Mouse (Mus musculus) inflammation-experienced regulatory T-cells, adult 6 months (primary cell): Measurements from ENCODE around the gene Ppp1r18. TPM values are rescaled to one million over a fixed set of nuclear protein-coding genes. Genes with fewer than 3 reads are reported as not detected.

ENCODE experiments used
- ATAC-seq: one replicate; pipeline ENCODE4 v1.8.0; 2017
- polyA plus RNA-seq, 3 experiments: library from polyadenylated mRNA; unstranded; fragments of 100-300 nt; shearing (Covaris generic); gene quantifications; one replicate each; pipeline ENCODE4 v1.2.1; 2017

Gene Ppp1r18
- polyA plus RNA-seq, 3 experiments from 2014 or later: 194 to 273 (median 213) TPM

DNA sequence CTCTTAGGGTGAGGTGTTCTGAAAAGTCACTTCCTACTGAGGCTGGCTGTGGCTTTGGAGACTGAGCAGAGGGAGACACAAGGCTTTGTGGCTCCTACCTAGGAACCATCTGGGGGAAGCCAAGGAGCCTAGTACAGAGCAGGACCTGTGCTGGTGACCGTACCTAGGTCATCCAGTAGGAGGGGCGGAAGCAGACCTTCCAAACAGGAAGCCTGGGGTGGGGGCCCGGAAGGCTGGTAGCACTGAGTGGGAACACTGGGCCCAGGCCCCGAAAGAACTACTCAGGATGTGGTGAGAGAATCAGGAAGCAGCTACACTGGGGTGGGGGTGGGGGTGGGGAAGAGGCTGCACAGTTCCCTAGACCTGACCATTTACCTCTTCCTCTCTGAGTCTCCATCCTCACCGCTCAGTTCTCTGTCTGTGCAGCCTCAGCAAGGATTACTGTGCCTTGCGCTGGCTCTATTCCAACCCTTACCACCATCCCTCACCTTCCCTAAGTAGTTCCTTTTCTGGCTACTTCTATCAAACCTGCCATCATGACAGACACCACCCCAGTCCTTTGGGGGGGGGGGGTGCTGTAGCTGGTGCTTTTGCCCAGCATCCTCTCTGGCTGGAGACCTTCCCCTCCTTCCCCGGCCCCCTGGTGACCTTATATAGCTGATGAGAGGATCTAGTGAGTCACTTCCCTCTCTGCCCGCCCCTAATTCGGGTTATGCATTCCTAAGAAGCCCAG is 4.9 kb downstream of the Ppp1r18 start:
- peak; percentile 75 for ATAC-seq

DNA sequence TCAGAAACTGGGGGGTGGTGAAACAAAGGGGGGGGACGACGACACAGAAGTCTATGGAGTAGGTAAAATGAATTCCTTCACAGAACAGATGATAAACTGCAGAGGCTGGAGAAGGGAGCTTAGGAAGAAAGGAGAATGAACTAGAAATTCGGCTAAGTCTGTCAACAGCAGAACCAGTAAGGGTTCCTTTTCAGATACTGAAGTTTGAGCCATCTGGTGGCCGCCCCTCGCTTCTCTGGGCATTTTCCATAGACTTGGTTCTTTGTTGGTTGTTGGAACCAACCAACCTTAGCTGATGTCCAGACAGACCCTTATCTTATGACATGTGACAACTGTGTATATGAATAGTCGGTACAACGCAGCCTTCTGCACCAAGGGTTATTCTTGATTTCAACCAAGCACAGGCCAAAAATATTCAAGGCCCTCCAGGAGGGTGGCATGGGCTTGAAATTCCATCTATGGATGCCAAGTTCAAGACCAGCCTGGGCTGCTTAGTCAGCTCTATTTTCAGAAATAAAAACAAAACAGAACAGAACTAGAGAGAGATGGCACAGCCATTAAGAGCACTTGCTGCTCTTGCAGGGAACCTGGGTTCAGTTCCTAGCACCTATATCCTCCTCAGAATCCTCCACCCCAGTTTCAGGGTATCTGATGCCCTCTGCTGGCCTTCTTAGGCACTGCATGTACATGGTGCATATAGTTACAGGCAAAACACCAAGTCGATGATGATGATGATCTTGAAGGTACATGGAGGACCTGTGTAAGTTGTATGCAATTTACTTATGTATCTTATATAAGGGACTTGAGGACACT is 5.7 kb downstream of the Ppp1r18 start:
- no peak for ATAC-seq

GRCm38 (mm10) chr17:35873774-35874519 is 8.6 kb downstream of the Ppp1r18 start:
- ATAC-seq: no peak

DNA sequence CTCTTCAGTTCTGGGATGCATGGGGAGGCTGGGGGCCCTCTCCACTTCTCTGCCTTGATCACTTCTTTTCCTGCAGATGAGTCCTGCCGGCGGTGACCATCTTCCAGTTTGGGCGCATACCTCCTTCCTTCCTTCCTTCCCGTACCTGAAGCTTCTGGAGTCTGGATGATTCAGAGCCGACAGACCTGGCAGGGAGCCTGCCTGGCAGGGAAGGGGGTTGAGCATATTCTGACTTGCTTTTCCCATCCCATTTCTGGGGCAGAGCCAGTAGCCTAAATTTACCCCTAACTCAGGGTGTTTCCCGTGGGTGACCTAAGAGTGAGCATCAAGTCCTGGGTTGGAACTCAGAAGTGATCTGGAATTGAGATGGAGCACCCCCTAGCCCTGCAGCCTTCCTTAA is 9.3 kb downstream of the Ppp1r18 start:
- ATAC-seq: no peak

GRCm38 (mm10) chr17:35879245-35880057 is 14.1 kb downstream of the Ppp1r18 start, which contains the start of gene Dhx16:
Dhx16 (plus strand) TSS chr17:35879819.
- ATAC-seq: peak; percentile 93

GRCm38 (mm10) chr17:35882924-35883323 is 17.5 kb downstream of the Ppp1r18 start:
- ATAC-seq: no peak

GRCm38 (mm10) chr17:35883777-35884176 is 18.4 kb downstream of the Ppp1r18 start:
- no peak for ATAC-seq

- no peak for ATAC-seq
Observed at GRCm38 (mm10) chr17:35887725-35888124, 22.3 kb downstream of the Ppp1r18 start.

DNA sequence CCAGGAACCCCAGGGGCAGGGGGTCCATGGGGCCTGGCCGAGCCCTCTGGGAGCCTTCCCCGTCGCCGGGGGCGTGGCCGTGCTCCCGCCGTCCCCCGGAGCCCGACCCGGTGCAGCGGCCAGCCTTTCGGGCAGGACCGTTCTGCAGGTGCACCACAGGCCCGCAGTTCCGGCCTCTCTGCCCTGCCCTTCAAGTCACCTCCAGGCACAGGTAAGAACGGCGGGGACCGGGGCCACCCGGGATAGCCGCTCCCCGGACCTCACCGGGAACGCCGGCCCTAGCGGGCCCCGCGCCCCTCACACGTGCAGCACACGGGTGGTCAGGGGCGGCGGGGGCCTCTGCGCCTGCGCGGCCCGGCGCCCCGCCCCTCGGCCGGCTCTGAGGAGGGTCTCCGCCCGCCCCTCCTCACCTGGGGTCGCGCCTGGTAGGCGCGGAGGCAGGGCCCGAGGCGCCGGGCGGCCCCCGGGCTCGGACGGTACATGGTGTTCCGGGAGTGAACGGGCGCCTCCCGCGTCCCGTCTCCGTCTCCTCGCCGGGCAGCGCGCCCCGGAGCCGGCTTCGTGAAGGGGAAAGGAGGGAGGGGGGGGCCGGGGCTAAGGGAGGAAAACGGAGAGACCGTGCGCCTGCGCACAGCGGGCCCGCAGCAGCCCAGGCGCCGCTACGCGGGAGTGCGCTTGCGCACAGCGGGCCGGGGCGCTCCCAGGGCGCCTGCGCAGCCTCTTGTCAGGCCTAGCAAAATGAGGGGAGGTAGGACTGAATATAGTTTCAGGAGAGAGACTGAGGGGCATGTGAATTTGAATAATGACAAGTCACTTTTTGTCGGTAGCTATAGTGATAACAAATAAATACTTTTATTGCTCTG is 31.6 kb downstream of the Ppp1r18 start, which contains the start of gene 2310061I04Rik:
2310061I04Rik (minus strand) TSS at position 651 of the 863 bp plus-strand sequence.
- peak; percentile 75 for ATAC-seq

DNA sequence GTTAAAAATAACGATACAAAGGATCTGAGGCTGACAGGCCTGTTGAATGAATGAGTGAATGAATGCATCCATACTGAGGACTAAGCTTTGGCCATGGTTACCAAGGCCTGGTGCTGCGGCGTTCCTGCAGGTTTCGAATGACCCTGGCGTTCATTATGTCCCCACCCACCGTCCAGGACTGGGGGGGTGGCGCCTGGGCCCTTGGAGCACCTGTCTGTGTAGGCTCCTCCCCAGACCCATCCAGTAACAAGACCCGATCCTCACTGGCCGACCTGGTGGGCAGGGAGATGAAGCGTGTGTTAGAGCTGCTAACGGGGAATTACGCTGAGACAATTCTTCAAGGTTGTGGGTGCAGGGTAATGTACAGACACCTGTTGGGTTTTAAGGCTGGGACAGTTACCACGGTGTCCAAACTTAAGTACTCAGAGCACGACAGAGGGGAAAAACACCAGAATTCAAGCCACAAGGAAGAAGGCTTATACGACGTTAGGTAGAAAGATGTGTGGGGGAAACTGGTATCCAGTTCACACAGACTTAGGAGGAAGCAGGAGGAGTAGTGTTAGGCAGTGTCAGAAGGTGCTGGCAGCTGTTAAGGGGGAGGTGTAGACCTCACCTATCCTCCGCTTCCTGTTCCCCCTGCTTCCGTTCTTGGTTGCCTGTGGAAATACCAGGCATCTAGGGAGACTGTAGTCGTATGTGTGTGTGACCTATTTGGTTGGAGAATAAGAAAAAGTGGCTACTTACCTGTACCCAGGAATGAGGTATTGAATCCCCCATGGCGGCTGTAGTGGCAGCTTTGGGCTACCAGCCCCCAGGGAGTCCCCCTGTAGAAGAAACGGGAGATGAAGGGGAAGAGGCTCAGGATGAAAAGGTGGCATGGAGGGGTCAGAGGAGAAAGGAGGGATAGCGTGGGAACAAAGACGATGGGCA is 32.5 kb downstream of the Ppp1r18 start:
- ATAC-seq: peak; percentile 39

DNA sequence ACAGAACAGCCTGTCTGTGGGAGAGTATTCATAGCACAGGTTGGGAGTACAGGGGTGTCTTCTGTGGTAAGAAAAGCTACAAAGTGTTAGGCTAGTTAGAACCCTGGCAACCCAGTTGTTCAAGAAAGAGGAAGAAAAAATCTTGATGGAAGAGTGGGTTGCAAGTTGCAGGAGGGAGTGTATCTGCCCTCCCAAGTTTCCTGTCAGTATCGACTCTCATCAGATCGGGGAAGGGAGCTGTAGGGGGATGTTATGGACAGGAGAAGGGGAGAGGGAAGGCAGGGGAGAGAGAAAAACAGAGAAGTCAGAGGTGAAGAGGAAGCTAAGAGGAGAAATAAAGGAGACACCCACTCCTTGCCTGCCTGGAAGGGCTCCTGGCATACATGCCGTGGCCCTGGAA is 35.2 kb downstream of the Ppp1r18 start:
- no peak for ATAC-seq

DNA sequence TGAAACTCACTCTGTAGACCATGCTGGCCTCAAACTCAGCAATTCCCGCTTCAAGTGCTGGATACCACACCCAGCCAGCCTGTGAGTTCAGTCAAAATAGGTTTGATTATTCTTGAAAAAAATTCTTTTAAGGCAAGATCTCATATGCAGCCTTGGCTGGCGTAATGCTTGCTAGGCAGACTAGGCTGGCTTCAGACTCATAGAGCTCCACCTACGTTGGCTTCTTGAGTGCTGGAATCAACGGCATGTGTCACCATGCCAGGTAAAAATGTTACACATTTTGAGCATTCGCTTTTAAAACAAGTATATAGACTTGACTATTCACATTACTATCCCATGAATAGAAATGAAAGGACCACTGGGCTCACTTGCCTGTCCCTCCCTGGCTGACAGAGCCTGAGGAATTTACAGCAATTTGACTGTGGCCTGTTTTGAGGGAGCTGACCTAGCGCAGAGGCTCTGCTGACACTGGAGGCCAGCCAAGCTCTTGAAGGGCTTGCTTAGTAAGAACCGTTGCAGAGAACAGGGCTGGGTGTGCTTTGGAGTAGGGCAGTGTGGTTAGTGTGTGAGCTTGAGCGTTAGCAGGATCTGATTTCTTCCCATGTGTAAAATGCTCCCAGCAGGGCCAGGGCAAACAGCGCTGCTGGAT is 38.1 kb downstream of the Ppp1r18 start:
- no peak for ATAC-seq

GRCm38 (mm10) chr17:35903992-35904355 is 38.6 kb downstream of the Ppp1r18 start:
- no peak for ATAC-seq

- ATAC-seq: no peak
Observed at GRCm38 (mm10) chr17:35905587-35905986, 40.2 kb downstream of the Ppp1r18 start.

DNA sequence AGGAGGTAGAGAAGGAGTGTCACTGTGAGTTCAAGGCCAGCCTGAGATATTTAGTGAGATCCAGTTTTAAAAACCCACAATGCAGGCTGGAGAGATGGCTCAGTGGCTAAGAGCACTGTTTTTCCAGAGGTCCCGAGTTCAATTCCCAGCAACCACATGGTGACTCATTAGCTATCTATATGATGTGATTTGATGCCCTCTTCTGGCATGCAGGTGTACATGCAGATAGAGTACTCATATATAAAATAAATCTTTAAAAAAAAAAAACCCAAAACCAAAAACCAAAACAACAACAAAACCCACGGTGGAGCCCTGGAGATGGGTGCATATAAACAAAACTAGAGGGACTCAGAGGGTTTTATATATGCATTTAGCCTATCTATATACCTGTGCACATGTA is 42.2 kb downstream of the Ppp1r18 start:
- ATAC-seq: no peak

DNA sequence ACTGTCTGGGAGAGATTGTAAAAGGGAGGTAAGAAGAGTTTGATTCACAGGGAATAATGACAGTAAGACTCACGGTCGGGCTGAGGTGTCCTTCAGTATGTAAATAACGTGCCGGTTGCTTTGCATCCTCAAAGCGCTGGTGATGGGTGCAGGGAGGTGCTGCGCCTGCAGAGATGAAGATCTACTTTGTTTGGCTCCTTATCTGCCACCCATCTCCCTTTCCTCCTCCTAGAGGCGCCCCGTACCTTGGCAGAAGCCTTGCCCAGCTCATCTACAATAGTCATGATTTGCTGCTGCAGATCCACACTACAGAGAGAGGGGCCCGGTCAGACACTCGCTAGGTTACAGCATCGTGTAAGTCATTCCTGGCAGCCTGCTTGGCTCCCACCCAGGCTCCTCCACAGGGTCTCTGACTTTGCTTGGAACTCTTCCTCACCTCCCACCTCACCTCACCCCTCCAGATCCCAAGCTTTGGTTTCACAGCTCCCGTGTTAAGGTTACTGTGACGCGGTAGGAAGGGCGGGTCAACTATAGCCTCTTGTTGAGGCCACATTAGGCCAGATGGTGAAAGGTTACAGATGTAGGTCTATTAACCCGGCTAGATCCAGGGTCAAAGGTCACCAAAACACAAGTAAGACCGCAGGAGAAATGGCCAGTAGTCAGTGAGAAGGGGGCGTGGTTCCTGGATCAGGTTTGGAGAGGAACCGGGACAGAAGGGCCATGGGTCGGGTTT is 44.0 kb downstream of the Ppp1r18 start:
- peak; percentile 19 for ATAC-seq

GRCm38 (mm10) chr17:35909919-35910369 is 44.6 kb downstream of the Ppp1r18 start, which contains the start of gene Atat1:
Atat1 (minus strand) TSS chr17:35910075.
- ATAC-seq: peak; percentile 95

DNA sequence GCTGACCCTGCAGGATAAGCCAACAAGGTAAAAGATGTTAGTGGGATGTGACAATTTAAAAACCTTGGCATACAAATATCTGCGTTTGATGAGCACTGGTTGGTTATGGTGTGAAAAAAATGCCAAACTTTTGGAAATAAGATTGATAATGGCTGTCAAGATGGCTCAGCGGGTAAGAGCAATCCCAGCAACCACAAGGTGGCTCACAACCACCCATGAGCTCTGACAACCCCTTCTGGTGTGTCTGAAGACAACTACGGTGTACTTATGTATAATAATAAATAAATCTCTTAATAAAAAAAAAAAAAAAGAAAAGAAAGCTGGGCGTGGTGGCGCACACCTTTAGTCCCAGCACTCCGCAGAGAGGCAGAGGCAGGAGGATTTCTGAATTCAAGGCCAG is 49.6 kb downstream of the Ppp1r18 start:
- ATAC-seq: no peak
